Mouse (Mus musculus): ENCODE results near the gene Lats1. TPM values are rescaled to one million over a fixed set of nuclear protein-coding genes. Genes with fewer than 3 reads are reported as not detected.

Gene Lats1
- 1.2 and 1.5 TPM in 2 replicates for polyA plus RNA-seq (2021; fragmentation: Nextera tagmentation)
- long read RNA-seq, experiment 1, partial matches to known transcripts: 0 of 5 reads
- long read RNA-seq, experiment 1, other reads (novel, unspliced or antisense): 5 of 5 reads
- long read RNA-seq, experiment 2, partial matches to known transcripts: 5 of 23 reads
- long read RNA-seq, experiment 2, other reads (novel, unspliced or antisense): 18 of 23 reads

DNA sequence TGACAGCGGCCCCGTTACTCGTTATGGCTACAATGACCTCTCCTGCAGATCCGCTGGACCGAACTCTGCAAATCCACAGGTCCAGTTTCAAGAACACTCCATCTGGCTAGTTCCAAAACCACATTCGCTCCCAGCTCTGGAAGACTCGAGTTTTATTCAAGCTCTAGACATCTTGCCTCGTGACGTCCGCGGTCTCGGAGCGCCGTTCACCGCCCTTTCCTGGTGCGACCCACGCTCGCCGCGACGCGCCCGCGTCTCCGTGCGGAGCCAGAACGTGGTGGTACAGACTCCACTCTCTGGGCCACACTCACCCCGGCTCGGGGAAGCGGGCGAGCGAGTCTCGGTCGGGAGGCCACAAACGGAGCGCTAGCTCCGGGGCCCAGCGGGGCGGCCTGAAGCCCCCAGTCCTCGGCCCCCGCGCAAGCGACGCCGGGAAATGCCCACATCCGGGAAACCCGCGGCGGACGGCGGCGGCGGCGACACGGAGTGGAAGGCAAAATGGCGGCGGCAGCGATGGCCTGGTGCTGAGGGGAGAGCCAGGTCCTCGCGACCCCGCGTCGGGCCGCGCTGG is at the start of gene Lats1, which contains the start of gene Pcmt1:
Lats1 (plus strand) TSS at position 484 of the 571 bp plus-strand sequence.
Pcmt1 (minus strand) TSS at position 406 of the 571 bp plus-strand sequence.

DNA sequence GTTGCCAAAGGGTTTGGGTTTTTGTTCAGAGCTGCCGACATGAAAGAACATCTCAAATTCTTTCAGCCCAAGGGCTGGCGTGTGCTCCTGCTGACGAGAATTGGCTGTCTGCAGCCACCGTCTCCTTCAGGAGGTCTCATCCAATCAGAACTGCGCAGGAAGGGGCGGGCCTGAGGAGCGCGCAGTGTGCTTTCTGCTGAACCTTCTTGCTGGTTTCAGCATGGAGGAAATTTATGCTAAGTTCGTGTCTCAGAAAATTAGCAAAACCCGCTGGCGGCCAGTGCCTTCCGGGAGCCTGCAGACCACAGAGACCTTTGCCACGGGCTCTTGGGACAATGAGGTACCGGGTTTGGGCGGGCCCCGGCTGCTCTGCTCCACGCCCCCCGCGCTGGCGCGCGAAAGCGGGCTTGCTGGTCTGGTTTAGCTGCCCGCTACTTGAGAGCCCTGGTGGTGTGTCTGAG is 13.6 kb upstream of the Lats1 start, which contains the start of gene Nup43:
Nup43 (plus strand) TSS at position 162 of the 461 bp plus-strand sequence.

DNA sequence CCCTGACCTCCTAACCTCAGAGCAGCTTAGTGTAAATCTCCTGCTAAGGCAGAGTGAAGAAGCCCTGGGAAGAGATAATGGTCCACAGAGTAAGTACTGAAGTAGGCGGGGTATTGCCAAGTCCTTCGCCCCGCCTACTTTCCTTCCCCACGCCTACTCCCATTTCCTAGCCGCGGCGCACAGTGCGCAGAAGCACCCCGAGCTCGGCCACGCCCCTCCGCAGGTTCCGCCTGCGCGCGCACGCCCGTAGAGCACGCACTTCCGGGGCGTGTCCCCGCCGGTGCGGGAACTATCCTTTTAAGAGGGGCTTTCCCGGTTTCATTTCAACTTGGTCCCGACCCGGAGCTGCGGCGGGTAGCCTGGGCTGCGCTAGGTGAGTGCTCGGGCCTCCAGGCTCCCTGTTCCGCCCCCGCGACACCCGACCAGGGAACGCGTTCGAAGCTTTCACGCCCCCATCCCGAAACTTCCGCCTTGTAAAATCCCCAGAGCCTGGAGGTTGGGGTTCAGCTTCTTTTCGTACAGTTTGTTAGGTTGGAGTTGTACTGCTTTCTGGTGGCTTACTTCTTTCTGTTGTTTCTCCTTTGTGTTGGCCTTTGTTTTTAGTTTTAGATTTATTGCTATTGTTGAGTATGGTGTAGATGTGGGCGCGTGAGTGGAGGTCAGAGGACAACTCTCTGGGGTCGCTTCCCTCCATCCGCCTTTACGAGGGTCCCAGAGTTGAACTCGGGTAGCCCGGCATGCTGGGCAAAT is 44.9 kb downstream of the Lats1 start, which contains the start of gene Katna1:
Katna1 (plus strand) TSS at position 250 of the 750 bp plus-strand sequence.

Other genes with a start within 250 kb of the Lats1 start
- gene Ulbp1, start 207.6 kb upstream of the Lats1 start, polyA plus RNA-seq (2021; fragmentation: Nextera tagmentation): 0.03 TPM in 1 of 2 replicates, not detected in the other
- gene Lrp11, start 91.4 kb upstream of the Lats1 start, polyA plus RNA-seq (2021; fragmentation: Nextera tagmentation): 106 and 118 TPM in 2 replicates
- 11.8 and 12.6 TPM in 2 replicates for gene Nup43, start 13.7 kb upstream of the Lats1 start, polyA plus RNA-seq (2021; fragmentation: Nextera tagmentation)
- gene Pcmt1, start 78 bp upstream of the Lats1 start, polyA plus RNA-seq (2021; fragmentation: Nextera tagmentation): 233 and 235 TPM in 2 replicates
- gene Katna1, start 44.8 kb downstream of the Lats1 start, polyA plus RNA-seq (2021; fragmentation: Nextera tagmentation): 11.6 and 12.1 TPM in 2 replicates
- 48.6 and 56.9 TPM in 2 replicates for gene Ginm1, start 111.6 kb downstream of the Lats1 start, polyA plus RNA-seq (2021; fragmentation: Nextera tagmentation)
- gene Ppil4, start 111.7 kb downstream of the Lats1 start, polyA plus RNA-seq (2021; fragmentation: Nextera tagmentation): 24.2 and 25.6 TPM in 2 replicates
- gene Zc3h12d, start 151.3 kb downstream of the Lats1 start, polyA plus RNA-seq (2021; fragmentation: Nextera tagmentation): not detected in 2 replicates